Mouse (Mus musculus) large intestine, adult 2 months (tissue): ENCODE measurements around the gene Itpkb. TPM values are rescaled to one million over a fixed set of nuclear protein-coding genes. Genes with fewer than 3 reads are reported as not detected.

Experiments used
- DNase-seq: peaks from one replicate; pipeline ENCODE4 v3.0.0-alpha.2; 2012; ENCODE audit warnings: low read depth, low spot score
- WGBS: fragments of 180-500 bp; shearing (Covaris S2); methylation state at CpG from one replicate; pipeline ENCODE4 v1.1.7; 2018; 5-methylcytosine and 5-hydroxymethylcytosine counted together
- polyA plus RNA-seq: library from polyadenylated mRNA; depleted of rRNA; stranded (reverse); fragments of >200 nt; gene quantifications from 2 replicates; pipeline ENCODE4 v1.2.3, GENCODE M21; 2012; rRNA removed

The Itpkb gene
- polyA plus RNA-seq, result 6.3 and 6.6 TPM in 2 replicates

DNA sequence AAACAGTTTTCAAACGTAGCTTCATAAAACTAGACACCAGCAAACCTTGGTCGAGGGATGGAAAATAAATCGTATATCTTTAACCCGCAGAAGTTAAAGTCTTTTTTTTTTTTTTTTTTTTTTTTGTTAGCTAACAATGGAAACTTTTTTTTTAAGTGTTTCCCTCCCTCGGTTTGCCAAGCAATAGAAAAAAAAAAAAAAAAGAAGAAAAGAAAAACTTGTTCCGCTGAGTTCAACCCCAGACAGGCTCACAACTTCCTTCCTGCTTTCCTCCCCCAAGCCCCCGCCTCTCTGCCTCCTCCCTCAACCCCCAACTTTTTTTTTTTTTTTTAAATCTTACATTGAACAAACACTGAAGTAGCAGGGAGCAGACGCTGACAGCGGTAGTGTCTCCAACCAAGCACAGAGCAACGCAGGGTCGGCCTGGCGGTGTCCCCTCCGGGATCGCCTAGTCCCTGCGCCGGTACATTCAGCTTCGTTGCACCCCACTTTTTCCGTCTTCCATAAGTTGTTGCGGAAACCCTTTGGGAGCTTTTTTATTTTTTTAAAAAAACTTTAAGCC, at the start of gene Itpkb:
Gene Itpkb, plus strand, starts transcription at position 341 of the 562 bp plus-strand sequence.
- DNase-seq, result no peak
- 1% methylated on average over 19 of the region's 19 CpGs for WGBS

GRCm38 (mm10) chr1:180282581-180282980, 47.7 kb upstream of the Itpkb start:
- DNase-seq, result no peak
- WGBS, result 67% methylated on average over 6 of the region's 6 CpGs

DNA sequence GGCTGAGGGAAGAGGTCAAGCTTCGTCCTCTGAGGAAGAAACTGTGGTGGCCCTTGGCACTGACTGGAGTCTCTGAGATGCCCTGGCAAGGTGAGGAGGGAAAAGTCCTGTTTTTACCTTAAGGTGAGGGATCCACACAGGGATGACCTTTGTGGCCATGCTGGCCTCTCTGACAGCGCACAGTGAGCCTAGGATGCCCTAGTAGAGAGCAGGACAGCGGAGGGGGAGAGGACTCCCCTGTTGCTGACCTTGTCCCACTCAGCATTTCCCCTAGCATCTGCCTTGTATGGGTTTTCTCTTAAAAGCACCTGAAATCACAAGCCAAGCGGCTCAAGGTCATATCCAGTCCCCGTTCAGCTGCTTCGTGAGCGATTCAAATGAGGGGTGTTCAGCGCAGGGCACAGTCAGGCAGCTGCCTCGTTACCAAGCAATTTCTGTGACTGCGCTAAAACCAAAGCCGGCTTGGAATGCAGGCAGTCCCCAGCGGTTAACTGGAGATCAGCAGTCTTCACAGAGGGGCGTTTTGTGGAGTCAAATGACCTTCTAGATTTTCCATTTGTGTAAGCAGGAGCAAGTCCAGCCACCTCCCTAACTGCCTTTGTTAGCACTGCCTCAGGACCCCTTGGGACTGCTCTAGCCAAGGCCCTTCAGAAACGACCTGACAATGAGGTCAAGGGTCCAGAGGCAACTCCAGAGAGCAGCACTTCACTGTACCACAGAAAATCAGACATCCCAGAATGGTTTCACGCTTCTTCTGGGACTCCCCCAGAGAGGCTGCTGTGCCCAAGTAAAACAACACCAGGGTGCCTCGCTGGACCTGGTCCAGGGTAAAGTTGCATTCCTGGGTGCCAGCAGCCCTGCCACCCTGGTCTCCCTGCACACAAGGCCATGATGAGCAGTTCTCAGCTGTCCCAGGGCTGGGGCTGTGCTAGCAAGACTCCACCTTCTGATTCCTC, 46.2 kb upstream of the Itpkb start:
- no peak for DNase-seq
- WGBS, result 64% methylated on average over 16 of the region's 16 CpGs

DNA sequence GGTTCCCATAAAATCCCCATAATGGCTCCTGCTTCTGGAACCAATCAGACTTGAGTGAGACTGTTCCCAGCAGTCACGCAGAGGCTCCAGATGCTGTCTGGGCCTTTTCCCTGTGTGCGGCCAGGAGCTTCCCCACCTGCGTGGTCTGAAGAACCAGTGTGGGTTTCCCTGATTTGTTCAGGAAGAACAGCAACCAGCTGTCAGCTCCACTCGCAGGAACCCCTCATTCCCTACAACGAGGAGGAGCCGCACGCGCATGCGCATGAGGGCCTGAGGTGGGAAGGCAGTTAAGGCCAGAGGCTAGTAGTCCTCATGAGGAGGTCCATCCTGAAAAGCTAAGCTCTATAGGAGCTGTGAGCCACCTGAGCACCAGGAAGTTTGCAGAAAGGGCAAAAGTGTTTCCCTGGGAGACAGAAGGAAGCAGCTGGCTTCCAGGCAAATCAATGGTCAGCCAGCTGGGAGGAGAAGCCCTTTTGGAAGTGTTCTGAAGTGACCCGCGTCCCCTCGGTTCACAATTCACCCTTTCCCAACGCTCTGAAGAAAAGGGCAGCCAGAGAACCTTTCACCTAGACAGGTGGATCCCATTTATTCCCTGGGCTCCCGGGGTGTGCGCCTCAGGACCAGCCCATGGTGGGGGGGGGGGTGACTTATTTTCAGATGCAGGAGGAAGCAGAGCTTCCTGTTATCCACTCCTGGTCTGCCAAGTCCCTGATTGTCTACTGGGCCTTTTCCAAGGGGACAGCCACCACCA, 44.0 kb upstream of the Itpkb start:
- 43% methylated on average over 15 of the region's 15 CpGs for WGBS
- DNase-seq, result no peak

DNA sequence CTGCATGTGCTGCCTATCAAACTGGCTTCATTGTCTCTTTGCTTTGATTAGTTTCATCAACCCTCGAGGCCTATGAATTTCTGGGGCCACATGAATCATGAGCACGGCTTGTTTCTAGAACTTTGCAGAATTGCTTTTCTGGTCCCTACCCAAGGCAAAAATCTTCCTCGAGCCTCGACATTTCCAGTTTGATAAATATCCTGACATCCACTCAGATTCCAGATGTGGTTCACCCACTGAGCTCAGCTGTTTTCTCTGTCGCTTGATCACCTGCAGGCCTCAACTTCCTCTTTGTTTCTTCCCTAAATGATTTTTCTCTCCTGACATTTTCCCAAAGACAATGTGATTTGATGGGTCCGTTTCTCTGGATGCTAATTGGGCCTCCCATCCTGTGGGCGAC, 42.1 kb upstream of the Itpkb start:
- no peak for DNase-seq
- WGBS, result 87% methylated on average over 7 of the region's 7 CpGs

DNA sequence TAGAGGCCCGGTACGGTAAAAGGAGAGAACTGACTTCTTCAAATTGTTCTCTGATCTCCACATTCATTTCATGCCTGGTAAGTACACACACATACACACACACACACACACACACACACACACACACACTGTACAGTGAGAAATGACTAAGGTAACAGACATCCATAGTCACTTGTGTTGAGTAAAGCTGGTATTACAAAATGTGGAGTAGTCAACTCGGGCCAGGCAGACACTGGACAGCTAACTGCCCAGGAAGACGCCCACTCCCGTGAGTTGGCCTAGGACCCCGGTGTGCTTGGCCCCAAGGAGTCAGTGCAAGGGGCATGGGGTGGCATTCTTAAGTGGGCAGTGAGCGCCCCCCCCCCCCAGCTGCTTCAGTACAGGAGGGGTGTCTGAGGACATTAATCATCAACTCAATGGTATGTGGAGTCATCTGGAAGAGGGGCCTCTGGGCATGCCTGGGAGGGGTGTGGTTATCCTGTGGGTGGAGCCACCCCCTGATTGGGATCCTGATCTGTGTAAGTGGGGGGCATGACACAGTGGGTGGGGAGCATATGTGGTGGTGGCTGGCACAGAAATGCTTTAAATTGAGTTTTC, 41.3 kb upstream of the Itpkb start:
- WGBS, result 85% methylated on average over 7 of the region's 7 CpGs
- DNase-seq, result no peak

DNA sequence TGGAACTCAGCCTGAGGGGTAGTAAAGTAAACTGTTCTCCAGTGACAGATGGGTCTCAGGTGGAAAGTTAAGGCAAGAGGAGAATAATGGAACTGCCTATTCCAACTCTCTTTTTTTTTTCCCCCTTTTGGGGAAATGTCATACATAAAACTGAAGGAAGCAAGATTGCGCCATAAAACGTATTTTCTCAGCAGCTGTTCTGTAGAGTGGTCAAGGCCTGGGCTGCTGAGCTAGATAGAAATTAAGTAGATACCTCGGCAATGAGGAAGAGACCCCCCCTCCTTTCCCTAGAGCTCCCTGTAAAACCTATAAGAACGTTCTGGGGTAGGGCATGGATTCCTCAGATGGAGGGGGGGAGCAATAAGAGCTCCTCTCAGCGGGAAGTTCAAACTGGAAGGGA, 40.5 kb upstream of the Itpkb start:
- 56% methylated on average over 5 of the region's 5 CpGs for WGBS
- DNase-seq, result no peak

DNA sequence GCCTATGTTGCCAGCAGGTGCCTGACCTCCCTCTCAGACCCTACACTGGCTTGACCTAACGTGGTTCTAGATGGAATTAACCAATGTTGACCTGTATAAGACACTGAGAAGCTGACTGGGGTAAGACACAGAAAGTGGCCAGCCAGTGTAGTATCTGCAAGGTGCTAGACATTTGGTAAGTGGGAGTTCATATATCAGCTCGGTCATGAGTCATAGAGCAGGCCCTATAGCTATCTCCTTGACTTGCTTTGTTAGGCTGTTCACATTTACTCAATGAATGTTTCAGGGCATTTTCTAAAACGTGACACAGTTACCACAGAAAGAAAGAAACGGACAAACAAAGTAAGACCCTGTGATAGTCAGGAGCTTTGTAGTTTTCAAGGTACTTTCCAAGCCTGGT, 39.9 kb upstream of the Itpkb start:
- DNase-seq, result no peak
- 94% methylated on average over 4 of the region's 4 CpGs for WGBS

- DNase-seq, result no peak
- 84% methylated on average over 9 of the region's 9 CpGs for WGBS
Measured at GRCm38 (mm10) chr1:180296088-180296487, 34.2 kb upstream of the Itpkb start.

- DNase-seq, result no peak
- 95% methylated on average over 4 of the region's 4 CpGs for WGBS
Measured at GRCm38 (mm10) chr1:180299697-180300096, 30.6 kb upstream of the Itpkb start.

DNA sequence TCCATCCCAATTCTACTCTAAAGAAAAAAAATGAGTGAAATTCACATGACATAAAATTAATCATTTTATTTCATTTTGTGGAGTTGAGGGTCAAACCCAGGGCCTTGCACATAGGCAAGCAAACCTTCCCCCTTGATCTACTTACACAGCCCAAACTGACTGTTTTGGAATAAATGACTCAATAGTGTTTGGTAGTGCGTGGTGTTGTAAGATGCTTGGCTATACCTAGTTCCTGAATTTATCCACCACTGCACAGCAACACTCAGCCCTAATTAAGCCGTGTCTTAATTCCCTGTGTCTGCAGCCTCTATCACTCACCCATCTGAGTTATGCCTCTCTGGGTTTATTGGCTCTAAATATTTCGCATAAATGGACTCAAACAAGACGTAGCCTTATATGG, 30.0 kb upstream of the Itpkb start:
- WGBS, result 85% methylated on average over 4 of the region's 4 CpGs
- no peak for DNase-seq

DNA sequence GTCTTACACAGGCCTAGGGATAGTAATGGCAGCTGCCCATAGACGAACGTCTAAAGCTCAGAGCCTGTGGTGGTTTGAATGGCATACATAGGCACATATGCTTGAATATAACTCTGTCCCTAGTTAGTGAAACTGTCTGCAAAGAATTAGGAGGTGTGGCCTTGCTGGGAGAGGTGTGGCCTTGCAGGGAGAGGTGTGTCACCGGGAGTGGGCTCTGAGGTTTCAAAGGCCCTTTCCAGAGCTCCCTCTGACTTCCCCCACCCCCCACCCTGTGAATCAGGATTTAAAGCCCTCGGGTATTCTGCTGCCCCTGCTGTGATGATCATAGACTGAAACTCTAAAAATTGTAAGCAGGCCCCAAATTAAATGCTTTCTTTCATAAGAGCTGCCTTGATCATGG, 29.3 kb upstream of the Itpkb start:
- no peak for DNase-seq
- 38% methylated on average over 4 of the region's 4 CpGs for WGBS

DNA sequence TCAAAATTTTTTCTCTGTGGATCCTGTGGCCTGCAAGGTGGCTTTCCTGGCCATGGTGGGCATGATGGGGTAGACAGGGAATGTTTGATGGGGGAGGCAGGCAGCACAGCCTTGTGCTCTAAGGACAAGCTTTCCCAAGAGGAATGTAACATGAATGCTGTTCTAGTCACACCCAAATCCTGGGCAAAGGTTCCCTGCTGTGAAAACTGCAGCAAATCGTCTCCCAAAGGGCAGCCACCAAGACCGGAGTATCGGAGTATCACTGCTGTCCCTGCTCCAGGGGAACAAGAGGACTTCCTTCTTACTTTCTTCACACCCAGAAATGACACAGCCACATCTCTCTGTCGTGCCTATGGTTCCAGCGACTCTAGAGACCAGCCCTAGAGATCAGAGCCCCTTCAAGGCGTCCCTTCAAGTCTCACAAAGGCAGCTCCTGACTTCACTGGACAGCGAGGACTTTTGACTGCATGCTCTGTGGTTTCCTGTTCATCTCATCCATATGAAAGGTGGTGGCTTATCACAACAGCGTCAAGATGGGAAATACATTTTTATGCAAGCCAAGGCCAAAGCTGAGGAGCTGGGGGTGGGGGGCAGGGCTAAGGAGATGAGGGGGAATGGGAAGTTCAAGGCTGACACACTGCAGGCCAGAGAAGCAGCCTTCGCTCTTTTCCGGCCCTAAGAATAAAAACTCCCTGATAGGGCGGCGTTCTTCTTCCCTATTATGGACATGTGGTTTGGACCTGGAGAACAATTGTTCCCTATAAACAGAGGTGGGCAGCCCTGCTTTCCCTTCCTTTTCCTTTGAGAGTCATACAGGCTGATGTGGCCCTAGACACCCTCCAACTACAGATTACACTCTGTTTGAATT, 27.8 kb upstream of the Itpkb start:
- 20% methylated on average over 12 of the region's 12 CpGs for WGBS
- DNase-seq, result no peak

DNA sequence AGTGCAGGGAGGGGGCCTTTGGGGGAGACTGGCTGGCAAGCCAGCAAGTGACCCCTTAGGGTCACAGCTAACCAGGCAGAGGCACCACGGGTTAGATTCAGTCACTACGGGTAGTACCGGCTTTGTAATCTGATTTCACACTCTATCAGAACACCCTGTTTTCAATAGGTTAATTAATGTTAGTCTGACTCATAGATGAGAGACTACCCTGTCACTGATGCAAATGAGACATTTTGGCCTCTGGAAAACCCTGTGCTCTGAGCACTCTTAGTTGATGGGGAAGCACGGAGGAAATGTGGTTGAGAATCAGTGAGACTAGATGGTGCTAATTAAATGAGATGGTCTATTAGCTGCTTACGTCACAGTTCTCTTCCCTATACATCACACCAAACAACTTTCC, 26.7 kb upstream of the Itpkb start:
- DNase-seq, result no peak
- 92% methylated on average over 5 of the region's 5 CpGs for WGBS

DNA sequence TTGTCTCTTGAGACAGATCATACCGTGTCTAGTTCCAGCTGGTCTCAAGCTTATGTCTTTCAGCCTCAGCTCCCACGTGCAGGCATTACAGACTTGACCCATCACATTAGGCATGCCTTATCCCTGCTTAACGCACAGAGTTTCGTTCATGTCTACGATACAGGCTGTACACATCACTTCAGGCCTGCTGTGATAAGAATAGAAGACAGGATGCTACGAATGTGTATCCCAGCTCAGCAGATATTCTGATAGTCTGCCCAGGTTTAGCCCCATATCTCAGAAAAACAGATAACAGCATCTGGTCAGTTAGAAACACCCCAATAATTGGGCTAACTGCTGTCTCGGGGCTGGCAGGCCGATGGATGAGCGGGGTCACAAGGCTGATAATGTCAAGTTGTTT, 23.4 kb upstream of the Itpkb start:
- DNase-seq, result no peak
- 81% methylated on average over 9 of the region's 9 CpGs for WGBS

DNA sequence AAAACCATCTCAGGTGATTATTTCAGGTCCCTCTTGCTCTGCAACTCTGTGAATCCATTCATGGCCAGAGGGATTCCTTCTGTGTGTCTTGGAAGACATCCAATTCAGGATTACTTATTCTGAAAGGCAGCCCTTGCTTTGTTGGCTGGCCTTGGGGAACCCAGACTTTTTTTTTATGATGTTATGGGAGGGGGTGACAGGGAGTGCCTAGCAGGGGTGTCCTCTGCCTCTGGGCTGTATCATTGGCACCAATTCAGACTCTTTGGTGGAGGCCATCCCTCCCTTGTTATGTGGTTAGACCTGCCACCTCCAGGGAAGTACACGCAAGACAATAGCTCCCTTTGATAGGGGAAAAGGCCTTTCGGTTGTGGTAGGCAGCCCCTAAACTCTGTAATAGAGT, 22.6 kb upstream of the Itpkb start:
- no peak for DNase-seq
- WGBS, result 26% methylated on average over 2 of the region's 2 CpGs

GRCm38 (mm10) chr1:180308897-180309296, 21.4 kb upstream of the Itpkb start:
- no peak for DNase-seq
- WGBS, result 31% methylated on average over 4 of the region's 4 CpGs

DNA sequence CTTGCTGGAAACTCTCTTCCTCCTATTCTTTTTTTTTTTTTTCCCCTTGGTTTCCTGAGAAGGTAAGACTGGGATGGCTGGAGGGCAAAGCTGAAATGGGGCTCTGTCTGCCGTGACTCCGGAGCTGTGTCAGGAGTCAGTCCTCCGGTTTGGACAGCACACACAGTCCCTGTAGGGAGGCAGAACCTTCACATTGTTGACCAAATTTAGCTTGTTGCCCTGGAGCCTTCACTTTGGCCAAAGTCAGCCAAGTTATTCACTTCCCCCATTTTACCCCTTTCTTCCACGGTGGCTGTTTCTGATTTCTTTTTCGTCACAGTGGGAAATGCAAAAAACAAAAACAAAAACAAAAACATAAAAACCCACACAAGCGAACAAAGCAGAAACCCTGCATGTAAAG, 18.0 kb upstream of the Itpkb start:
- WGBS, result 83% methylated on average over 6 of the region's 6 CpGs

GRCm38 (mm10) chr1:180312792-180313311, 17.4 kb upstream of the Itpkb start:
- no peak for DNase-seq
- 56% methylated on average over 6 of the region's 6 CpGs for WGBS

More for the DNA sequence above, 18.0 kb upstream of the Itpkb start:
- no peak for DNase-seq
